Mouse (Mus musculus) cortical plate, adult 2 months (tissue): Measurements from ENCODE around the gene Gm45234. TPM values are rescaled to one million over a fixed set of nuclear protein-coding genes. Genes with fewer than 3 reads are reported as not detected.
A peak's percentile ranks its signal among the peaks of the same experiment; 100 is the strongest.

Experiments
- H3K27ac ChIP-seq: fragments of 200-500 bp; 2 replicates; pipeline ENCODE4 v1.5.1; 2012; ENCODE audit warnings: low read length, control low read depth, inconsistent platforms; ENCODE audit not compliant: insufficient read depth
- H3K4me1 ChIP-seq: fragments of 200-500 bp; 2 replicates; pipeline ENCODE4 v1.6.1; 2011; ENCODE audit warnings: low read length; ENCODE audit not compliant: control insufficient read depth, insufficient read depth
- H3K4me3 ChIP-seq: fragments of 200-500 bp; 2 replicates; pipeline ENCODE4 v1.5.1; 2011; ENCODE audit warnings: mild to moderate bottlenecking, low read length, control low read depth; ENCODE audit not compliant: insufficient read depth
- CTCF ChIP-seq: fragments of 200-500 bp; IDR thresholded peaks from 2 replicates; pipeline ENCODE4 v1.5.1; 2011; ENCODE audit warnings: mild to moderate bottlenecking, control low read depth, low read length; ENCODE audit not compliant: insufficient read depth; ENCODE audit errors: extremely low read depth
- POLR2A ChIP-seq: fragments of 200-500 bp; IDR thresholded peaks from 2 replicates; pipeline ENCODE4 v1.6.1; 2011; ENCODE audit warnings: mild to moderate bottlenecking, low read length, control low read depth; ENCODE audit not compliant: insufficient read depth; ENCODE audit errors: extremely low read depth
- polyA plus RNA-seq: library from polyadenylated mRNA; depleted of rRNA; stranded (reverse); fragments of >200 nt; gene quantifications from 2 replicates; pipeline ENCODE4 v1.2.3, GENCODE M21; 2012

Gene Gm45234
- polyA plus RNA-seq, 1 experiment = not detected

DNA sequence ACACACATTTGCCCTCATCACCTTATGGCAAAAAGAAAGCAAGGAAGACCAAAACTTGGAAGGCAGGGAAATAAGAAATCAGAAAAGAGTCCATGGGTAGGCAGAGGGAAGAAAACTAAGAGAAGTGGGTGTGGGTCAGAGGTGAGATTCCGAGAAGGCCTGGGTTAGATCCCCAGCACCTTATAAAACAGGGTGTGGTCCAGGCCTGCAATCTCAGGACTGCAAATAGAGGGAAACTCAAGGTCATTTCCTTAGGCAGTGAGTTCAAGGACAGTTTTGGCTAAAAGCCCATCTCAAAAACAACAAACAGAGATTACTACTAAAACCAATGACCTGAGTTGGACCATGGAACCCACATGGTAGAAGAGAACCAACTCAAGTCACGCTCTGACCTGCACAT is 2.0 kb downstream of the Gm45234 start:
- no peak for TF ChIP-seq CTCF
- no peak for TF ChIP-seq POLR2A
- Histone ChIP-seq H3K4me3 (no peak overlapping the region), H3K27ac (no peak overlapping the region), H3K4me1 (peaks cover 6% of the 10 kb centered on the region)

DNA sequence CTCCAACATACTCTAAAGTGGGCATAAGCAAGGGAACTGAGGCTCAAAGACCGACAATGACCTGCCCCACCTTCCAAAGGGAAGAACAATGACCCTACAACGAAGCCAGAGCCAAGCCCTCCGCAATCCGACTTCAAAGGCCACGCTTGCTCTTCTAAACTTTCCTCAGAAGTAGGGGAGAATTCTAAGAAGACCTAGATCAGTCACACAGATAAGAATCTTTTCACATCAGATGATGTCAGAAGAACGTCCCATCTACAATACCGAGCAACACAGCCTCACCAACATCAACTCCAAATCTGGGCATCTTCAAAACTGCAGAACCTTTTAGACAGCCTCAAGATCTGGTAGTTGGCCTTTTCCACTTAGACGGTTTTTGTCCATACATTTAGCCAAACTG is 5.4 kb downstream of the Gm45234 start:
- TF ChIP-seq CTCF (no peak), POLR2A (no peak)
- Histone ChIP-seq H3K4me1 (peaks cover 4% of the 10 kb centered on the region), H3K4me3 (no peak overlapping the region), H3K27ac (no peak overlapping the region)

DNA sequence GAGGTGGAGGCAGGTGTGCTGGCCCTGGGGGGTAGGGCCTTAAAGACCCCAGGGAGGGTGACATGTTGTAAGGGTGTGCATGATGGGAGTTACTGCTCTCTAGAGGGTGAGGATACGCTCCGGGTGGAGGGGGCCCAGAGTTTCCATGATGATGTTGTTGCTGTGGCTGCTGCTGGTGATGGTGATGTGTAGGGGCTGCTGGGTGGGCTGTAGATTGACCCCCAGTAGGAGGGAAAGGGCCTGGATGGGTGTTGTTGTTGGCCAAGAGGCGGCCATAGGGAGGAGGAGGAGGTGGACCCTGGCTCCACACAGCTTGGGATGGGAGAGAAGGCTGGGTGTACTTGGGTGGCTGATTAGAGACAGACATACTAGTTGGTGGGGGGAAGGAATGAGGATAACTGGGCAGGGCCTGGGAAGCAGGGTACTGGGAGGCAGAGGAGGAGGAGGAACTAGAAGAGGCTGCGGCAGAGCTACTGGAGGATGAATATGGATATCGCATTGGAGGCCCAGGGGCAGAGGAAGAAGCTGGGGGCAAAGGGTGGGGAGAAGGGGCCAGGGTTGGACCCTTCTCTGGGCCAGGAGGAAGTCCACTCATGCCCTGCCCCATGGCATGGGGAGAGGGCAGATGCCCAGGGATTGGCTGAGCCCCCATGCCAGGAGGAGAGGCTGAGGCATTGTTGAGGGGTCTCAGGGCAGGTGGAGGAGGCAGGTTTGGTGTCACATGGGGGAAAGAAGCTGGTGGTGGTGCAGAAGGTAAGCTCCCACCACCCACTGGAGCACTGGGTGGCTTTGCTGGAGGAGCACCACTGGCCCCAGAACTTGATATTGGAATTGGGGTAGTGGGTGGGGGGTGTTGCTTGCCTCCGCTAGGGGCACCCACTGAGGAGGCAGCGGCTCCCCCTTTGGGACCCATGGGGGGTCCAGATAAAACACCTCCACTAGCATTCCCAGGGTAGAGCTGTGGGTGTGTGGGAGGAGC is 8.9 kb downstream of the Gm45234 start:
- H3K4me3 ChIP-seq = peak overlapping the region; percentile 40; the same call in 1 of the 2 replicates
- H3K4me1 ChIP-seq = no peaks in the 10 kb centered on the region; the same call in 1 of the 2 replicates
- no peak overlapping the region for H3K27ac ChIP-seq
- no peak for TF ChIP-seq CTCF
- no peak for TF ChIP-seq POLR2A

DNA sequence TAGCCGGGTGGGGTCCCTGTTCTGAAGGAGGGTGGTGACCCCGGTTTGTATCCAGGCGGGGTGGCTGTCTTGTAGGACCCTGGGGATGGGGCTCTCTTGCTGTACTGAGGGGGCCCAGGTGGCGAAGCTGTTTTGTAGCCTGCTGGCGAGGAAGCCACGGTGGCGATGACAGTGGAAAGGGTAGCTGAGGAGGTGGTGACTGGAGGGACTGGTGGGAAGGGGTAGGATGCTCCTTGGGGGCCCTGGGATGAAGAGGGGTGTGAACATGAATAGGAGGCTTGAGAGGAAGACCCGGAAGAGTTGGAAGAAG is 9.6 kb downstream of the Gm45234 start:
- H3K4me3 ChIP-seq = peak overlapping the region; percentile 40
- no peaks in the 10 kb centered on the region; the same call in 1 of the 2 replicates for H3K4me1 ChIP-seq
- TF ChIP-seq CTCF (no peak), POLR2A (no peak)
- H3K27ac ChIP-seq = peak overlapping the region; percentile 5

DNA sequence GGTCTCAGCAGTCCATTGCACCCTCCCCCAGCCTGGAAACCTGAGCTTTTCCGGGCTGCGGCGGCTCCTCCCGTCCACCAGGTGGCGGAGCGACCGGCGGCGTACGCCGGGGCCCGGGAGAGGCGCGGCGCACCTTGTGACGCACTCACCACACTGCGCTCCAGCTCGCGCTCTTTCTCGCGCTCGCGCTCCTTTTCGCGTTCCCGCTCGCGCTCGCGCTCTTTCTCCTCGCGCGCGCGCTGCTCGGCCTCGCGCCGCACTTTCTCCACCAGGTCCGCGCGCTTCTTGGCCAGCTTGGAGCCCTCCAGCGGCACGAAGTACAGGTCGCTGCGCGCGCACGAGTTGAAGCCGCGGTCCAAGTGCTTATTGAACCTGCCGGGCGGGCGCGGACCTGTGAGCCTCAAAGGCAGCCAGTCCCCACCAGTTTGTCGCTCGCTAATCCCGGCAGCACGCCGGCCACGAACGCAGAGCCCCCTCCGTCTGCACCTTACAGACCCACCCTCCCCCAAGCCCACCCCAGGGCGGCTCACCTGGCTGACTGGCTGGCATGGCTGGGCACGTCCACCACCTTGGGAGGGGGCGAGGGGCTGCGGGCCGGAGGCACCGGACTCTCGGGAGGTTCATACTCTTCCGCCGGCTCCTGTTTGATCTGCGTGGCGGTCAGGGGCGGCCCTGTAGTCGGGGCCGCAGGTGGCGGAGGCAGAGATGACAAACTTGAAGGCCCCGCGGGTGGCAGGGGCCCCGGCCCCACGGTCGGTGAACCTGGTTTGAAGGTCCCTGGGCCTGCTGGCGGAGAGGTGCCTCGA is 10.1 kb downstream of the Gm45234 start:
- peak overlapping the region; percentile 40 for H3K4me3 ChIP-seq
- no peaks in the 10 kb centered on the region; the same call in 1 of the 2 replicates for H3K4me1 ChIP-seq
- peak overlapping the region; percentile 5 for H3K27ac ChIP-seq
- TF ChIP-seq CTCF (peak; percentile 55), POLR2A (peak; percentile 56)

DNA sequence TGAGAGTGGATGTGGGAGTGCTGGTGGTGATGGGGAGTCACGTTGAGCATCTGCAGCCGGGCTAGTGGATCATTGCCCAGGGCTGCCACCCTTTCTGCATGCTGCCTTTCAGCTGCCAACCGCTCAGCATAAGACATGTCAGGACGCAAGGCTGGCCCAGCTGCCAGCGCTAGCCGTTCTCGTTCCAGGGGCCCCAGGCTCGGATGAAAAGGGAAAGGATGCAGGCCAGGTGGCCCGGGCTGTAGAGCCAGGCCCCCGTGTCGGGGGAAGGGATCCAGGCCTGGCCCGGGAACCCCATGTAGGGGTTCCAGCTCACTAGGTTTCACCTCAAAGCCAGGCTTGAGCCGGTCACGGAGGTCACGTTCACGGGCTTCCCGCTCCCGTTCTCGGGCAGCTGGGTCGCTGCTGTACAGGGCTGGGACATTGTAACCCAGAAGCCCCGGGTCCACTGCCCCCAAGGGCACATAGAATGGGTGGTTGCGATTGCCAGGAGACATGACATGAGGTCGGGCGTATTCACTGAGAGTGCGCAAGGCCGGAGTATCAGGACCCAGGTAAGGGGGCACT is 11.0 kb downstream of the Gm45234 start:
- Histone ChIP-seq H3K4me1 (peaks cover 1% of the 10 kb centered on the region), H3K27ac (peak overlapping the region; percentile 3), H3K4me3 (peak overlapping the region; percentile 40; the same call in 1 of the 2 replicates)
- TF ChIP-seq CTCF (no peak), POLR2A (no peak)

DNA sequence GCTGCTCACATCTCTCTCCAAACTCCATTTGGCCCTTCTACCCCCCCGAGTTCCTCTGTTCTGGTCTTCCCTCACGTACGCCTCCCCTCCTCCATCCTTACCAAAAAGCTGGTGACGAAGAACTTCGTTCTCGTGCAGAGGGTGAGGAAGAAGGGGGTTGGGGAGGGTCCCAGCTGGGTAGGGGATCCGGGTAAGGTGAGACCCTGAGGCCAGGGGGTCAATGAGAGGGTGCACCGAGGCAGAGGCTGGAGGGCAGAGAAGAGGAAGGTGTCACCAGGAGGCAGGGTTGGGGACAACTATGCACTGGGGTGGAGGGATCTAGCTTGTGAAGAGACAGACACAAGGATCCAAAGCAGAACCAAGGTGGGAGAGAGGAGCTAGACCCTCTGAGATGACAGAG is 12.2 kb downstream of the Gm45234 start:
- H3K4me1 ChIP-seq = peaks cover 2% of the 10 kb centered on the region
- no peak overlapping the region for H3K27ac ChIP-seq
- TF ChIP-seq POLR2A = no peak
- TF ChIP-seq CTCF = no peak
- H3K4me3 ChIP-seq = no peak overlapping the region

DNA sequence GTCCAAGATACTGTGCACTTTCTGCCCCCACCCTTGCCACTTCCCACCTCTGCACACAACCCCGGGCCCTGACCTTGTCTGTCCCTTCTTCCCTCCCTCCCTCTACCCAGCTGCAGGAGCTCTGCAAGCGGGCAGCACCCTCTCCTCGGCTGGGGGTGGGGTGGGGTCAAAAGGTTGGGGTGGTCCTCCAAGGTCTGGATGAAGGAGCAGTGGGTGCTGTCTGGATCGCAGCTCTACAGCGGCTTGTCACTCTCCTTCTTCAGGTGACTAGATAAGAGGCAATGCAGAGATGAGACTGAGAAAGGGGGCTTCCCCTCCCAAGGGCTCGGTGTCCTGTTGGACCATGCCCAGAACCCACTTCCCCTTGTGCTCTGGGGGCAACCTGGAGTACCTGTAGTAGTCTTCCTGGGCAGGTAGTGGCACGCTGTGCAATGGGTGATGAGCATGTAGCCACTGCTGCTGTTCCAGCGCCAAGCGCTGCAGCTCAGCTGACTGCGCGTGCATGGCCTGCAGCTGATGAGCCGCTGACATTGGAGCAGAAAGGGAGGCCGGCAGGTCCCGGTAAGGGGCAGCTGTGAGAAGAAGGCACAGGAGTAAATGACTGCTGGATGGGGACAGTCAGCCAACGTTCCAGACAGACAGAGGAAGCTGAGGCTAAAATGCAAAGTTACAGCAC is 12.8 kb downstream of the Gm45234 start:
- no peak overlapping the region for H3K4me3 ChIP-seq
- TF ChIP-seq CTCF (no peak), POLR2A (no peak)
- peaks cover 2% of the 10 kb centered on the region for H3K4me1 ChIP-seq
- H3K27ac ChIP-seq = no peak overlapping the region

DNA sequence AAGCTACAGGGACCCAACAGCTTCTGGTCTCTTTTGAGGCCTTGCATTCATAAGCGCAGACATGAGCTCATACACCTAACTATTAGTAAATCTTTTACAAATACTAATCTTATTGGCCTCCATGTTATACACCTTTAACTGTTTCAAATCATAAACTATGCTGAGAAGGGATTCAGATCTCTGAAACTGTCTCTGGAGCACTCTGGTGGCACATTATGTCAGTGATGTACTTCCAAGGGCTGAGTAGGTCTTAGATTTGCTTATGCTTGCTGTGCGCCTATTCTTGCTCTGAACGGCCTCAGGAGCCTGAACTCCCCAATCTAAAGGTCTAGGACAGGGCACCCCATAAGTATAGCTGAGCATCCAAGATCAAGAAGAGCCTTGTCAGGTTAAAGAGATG is 14.0 kb downstream of the Gm45234 start:
- H3K4me3 ChIP-seq = peak overlapping the region; percentile 67; the same call in 1 of the 2 replicates
- H3K4me1 ChIP-seq = peaks cover 2% of the 10 kb centered on the region
- no peak for TF ChIP-seq POLR2A
- no peak for TF ChIP-seq CTCF

More for the DNA sequence above, 14.0 kb downstream of the Gm45234 start:
- H3K27ac ChIP-seq = peak overlapping the region; percentile 92; the same call in 1 of the 2 replicates
